Mouse (Mus musculus): Measurements from ENCODE around the gene Trpc7. TPM values are rescaled to one million over a fixed set of nuclear protein-coding genes. Genes with fewer than 3 reads are reported as not detected.

Gene Trpc7
- polyA plus RNA-seq, 2 experiments from 2014 or later = 0.12 TPM; not detected in 1

DNA sequence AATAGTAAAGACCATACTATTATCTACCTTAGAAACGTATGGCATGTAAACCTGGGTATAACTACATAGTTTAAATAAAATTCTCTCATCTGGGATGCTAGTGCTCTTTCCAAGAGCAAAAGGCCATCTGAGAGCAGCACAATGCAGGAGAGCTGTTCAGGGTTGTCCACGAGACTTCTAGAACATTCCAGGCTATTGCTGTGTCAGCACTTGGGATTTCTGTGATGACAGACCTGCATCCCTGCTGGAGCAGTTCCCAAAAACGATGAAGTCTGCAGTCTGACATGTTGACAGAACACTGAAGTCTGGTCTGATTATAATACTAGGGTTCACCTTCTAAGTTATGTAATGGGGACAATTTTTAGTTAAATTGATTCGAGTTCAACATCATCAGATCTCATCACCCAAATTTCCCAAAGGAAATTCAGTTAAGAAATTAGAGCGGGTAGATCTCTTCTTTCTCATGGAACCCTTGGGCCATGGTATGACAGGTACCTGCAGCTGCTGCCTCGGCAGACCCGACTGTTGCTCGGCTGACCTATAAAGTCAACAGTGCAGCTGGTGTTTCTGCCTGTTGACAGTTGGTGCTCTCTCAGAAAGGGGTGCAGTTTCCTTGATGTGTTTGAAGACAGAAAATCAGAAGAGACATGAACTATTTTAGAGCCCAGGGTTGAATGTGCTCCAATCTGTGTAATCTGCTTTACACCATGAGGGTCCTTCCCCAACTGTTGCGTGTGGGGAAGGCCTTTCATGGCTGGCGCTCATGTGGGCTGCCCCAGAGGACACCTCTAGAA, 148.9 kb downstream of the Trpc7 start:
- ATAC-seq = no peak

DNA sequence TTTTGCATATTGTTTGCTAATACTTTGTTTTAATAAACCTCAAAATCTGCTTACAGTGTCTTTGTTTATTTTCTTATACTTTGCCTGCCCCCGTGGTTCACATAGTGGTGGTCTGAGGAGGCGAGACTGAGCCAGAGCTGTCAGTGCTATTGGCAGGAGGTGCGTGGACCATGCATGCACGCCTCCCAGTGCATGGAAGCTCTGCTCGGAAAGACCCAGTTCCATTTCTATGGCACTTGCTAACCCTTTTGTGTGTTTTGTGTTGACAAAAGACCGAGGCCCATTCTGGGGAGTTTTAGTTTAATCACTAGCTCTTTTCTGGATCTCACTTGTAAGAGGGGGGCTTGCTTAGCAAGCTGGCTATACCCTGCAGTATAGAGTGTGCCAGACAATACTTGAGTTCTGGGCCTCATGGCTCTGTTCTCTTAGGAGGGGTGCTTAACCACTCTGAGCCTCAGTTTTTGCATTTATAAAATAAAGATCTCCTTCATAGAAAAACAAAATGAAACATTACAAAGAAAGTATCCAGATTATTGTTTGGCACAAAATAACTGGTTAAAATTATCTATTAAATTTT, 153.4 kb downstream of the Trpc7 start:
- ATAC-seq = no peak

DNA sequence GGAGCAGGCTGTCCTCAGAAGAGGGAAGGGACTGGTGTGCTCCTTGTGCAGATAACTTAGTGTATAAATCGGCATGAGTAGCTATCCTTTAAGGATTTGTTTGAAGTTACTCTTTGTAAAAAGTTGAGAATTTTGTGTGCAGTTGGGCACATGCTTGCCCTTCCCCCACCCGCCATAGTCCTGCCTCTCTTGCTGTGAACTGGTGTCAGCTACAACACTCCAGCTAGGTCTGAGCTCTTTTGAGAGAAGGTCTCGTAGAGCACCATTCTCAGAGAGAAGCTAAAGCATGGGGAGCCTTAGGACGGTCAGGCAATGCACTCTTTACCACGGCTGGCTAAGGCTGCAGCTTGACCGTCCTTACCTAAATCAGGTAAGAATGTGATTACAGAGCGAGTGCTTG, 154.1 kb downstream of the Trpc7 start:
- ATAC-seq = no peak

DNA sequence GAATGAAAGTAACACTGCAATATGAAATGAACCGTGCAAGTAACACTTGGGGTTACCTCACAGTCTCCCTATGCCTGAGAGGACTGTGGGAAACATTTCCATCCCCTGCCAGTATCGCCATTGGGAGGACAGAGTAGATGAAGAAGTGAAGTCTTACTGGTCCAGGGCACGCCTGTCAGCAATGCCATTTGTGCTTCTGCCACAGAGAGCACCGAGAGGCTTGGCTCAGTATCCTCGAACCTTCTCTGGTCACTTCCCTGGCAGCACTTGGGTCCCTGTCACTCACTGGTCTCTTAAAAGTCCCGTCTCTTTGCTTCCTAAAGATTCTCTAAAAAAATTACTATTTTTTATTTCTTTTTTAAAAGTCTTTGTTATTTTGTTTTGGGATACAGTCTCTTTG, 155.3 kb downstream of the Trpc7 start:
- ATAC-seq = no peak

DNA sequence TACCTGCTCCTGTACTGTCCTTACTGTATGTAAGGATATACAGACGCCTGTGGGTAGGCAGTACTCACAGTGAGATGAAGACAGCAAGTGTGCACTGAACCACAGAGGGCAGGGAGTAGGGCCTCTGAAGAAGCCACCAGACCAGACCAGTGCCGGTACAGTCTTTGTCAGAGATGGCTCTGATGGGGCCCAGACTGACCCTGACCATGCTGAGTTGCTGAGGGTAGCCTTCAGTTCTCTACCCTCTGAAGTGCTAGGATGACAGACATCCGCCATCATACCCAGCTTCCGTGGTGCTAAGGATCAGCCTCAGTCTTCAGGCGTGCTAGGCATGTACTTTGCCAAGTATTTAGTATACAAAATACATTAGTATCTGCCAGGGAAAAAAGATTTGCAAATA, 156.2 kb downstream of the Trpc7 start:
- no peak for ATAC-seq

DNA sequence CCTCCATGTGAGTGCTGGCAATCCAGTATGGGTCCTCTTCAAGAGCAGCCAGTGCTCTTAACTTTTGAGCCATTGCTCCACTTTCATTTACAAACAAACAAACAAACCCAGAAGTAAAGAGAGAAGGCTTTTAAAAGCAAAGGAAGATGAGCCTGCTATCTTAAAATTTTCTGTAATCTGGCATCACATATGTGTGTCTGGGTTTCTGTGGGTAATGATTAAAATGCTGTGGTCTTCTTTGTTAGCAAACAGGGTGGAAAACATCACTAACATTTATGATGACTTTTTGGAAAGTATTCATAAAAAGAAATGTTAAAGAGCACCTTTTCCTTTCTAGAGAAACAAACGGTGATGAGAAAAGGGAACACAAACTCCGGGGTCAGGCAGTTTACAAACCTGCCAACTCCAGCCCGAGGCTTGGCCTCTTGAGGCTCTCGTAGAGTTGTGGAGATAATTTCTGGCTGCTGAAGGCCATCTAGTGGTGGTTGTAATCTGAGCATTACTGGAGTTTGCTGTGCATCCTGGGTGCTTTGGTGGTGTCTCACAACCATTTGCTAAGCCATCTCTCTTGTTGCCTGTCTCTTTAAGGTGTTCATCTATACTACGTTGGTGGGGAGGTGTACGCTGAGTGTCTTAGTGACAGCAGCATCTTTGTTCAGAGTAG, 160.4 kb downstream of the Trpc7 start:
- ATAC-seq = no peak

DNA sequence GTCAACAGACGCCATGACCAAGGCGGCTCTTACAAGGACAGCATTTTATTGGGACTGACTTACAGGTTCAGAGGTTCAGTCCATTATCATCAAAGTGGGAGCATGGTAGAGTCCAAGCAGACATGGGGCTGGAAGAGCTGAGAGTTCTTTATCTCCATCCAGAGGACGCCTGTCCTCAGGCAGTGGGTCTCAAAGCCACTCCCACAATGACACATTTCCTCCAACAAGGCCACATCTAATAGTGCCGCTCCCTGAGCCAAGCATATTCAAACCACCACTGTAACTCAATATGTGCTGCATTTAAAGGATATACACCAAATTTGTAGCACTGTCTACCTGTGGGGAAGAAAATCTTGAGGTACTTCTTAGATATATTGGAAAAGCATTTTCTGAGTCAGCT, 161.2 kb downstream of the Trpc7 start:
- ATAC-seq = no peak

DNA sequence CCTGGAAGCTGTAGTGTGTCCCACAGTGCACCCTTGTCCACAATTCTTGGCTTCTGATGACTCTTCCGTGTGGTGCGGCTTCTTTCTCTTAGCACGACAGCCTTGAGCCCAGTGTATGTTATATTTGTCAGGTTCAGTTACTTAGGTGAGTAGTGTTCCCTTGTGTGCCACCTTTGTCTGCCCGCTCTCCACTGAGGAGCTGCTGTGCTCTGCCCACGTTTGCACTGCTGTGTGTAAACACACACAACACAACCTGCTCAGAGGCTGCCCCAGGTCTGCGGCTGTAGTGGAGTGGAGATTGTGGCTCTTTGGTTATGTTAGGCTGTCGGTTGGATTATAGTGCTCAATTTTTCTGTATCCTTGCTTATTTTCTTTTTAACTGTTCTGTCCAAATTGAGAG, 166.7 kb downstream of the Trpc7 start:
- ATAC-seq = no peak

DNA sequence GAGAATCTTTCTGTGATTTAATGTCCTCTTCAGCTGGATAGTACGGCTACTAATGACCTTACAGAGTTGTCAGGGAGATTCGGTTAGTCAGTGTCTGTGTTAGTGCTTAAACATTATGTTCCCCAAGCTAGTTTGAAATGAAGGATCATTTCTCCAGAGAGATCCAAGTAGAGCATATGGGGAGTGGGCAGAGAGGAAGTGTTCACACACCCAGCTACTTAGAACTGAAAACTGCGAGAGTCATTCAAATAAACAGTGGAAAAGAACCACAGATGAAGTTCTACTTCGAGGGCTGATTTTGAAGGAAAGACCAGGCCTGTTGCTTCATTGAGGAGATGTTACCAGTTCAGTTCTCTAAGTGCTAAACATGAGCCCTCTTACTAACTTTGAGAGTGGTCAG, 169.2 kb downstream of the Trpc7 start:
- ATAC-seq = no peak

Other genes with a start within 250 kb of the Trpc7 start
- gene Smad5, start 193.0 kb downstream of the Trpc7 start, polyA plus RNA-seq (2017; shearing (Covaris generic)) = 10 to 100 TPM in 1 of 2 experiments, 1 to 10 TPM in 1; 9.0 to 11.7 TPM
- not detected for gene Gm45623, start 142.2 kb downstream of the Trpc7 start, polyA plus RNA-seq (2017; shearing (Covaris generic))